Mouse (Mus musculus): Measurements from ENCODE around the gene Klhdc2.
A peak's percentile ranks its signal among the peaks of the same experiment; 100 is the strongest.

The Klhdc2 gene

GRCm38 (mm10) chr12:69296511-69297410 is at the start of gene Klhdc2:
Gene Klhdc2, plus strand, starts transcription at chr12:69296681.
- DNase-seq (ENCODE audit: extremely low spot score, low spot score), result peak; percentile 90

- DNase-seq (ENCODE audit: extremely low spot score, low spot score), result no peak
Measured at GRCm38 (mm10) chr12:69249766-69250165, 46.7 kb upstream of the Klhdc2 start.

GRCm38 (mm10) chr12:69250756-69251155 is 45.7 kb upstream of the Klhdc2 start:
- DNase-seq (ENCODE audit: extremely low spot score, low spot score), result no peak

- DNase-seq (ENCODE audit: extremely low spot score, low spot score), result no peak
Measured at GRCm38 (mm10) chr12:69253806-69254205, 42.7 kb upstream of the Klhdc2 start.

GRCm38 (mm10) chr12:69257836-69258235 is 38.6 kb upstream of the Klhdc2 start:
- no peak for DNase-seq (ENCODE audit: extremely low spot score, low spot score)

- DNase-seq (ENCODE audit: extremely low spot score, low spot score), result no peak
Measured at GRCm38 (mm10) chr12:69262251-69262650, 34.2 kb upstream of the Klhdc2 start.

- no peak for DNase-seq (ENCODE audit: extremely low spot score, low spot score)
Measured at GRCm38 (mm10) chr12:69265031-69265430, 31.4 kb upstream of the Klhdc2 start.

GRCm38 (mm10) chr12:69267956-69268632 is 28.4 kb upstream of the Klhdc2 start:
- no peak for DNase-seq (ENCODE audit: extremely low spot score, low spot score)

GRCm38 (mm10) chr12:69268956-69269355 is 27.5 kb upstream of the Klhdc2 start:
- no peak for DNase-seq (ENCODE audit: extremely low spot score, low spot score)

- DNase-seq (ENCODE audit: extremely low spot score, low spot score), result no peak
Measured at GRCm38 (mm10) chr12:69279931-69280469, 16.5 kb upstream of the Klhdc2 start.

GRCm38 (mm10) chr12:69280915-69281314 is 15.6 kb upstream of the Klhdc2 start:
- DNase-seq (ENCODE audit: extremely low spot score, low spot score), result no peak

GRCm38 (mm10) chr12:69283146-69283545 is 13.3 kb upstream of the Klhdc2 start:
- no peak for DNase-seq (ENCODE audit: extremely low spot score, low spot score)

GRCm38 (mm10) chr12:69287535-69287934 is 8.9 kb upstream of the Klhdc2 start:
- no peak for DNase-seq (ENCODE audit: extremely low spot score, low spot score)

GRCm38 (mm10) chr12:69288699-69289098 is 7.8 kb upstream of the Klhdc2 start:
- DNase-seq (ENCODE audit: extremely low spot score, low spot score), result no peak

- no peak for DNase-seq (ENCODE audit: extremely low spot score, low spot score)
Measured at GRCm38 (mm10) chr12:69292401-69292800, 4.1 kb upstream of the Klhdc2 start.

GRCm38 (mm10) chr12:69293815-69294214 is 2.7 kb upstream of the Klhdc2 start:
- DNase-seq (ENCODE audit: extremely low spot score, low spot score), result no peak

GRCm38 (mm10) chr12:69294936-69295335 is 1.5 kb upstream of the Klhdc2 start:
- DNase-seq (ENCODE audit: extremely low spot score, low spot score), result no peak

GRCm38 (mm10) chr12:69295651-69296050 is 830 bp upstream of the Klhdc2 start:
- no peak for DNase-seq (ENCODE audit: extremely low spot score, low spot score)

- DNase-seq (ENCODE audit: extremely low spot score, low spot score), result no peak
Measured at GRCm38 (mm10) chr12:69297411-69298150, 1.1 kb downstream of the Klhdc2 start.

- no peak for DNase-seq (ENCODE audit: extremely low spot score, low spot score)
Measured at GRCm38 (mm10) chr12:69298281-69298680, 1.8 kb downstream of the Klhdc2 start.

GRCm38 (mm10) chr12:69299231-69299630 is 2.8 kb downstream of the Klhdc2 start:
- no peak for DNase-seq (ENCODE audit: extremely low spot score, low spot score)

- no peak for DNase-seq (ENCODE audit: extremely low spot score, low spot score)
Measured at GRCm38 (mm10) chr12:69299831-69300230, 3.4 kb downstream of the Klhdc2 start.
